ENCODE assay signal across 11 mouse cellular contexts in the genomic region with DNA sequence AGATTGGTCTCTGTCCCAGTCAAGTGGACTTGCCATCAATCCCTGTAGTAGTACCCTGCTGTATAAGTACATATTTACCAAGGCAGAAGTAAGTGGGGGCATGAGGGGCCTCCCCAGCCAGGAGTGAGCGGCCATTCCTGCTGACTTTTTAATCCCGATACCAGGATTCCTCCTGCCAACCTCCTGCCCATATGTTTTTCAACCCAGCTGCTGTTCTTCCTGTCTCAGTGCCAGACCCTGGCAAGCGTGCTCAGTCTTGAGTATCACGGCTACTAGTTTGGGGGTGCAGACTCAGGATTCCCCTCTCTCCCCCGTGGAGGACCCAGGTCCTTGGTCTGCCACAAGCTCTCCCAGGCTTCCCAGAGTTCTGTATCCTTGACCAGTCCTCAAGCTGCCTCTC. TPM values are rescaled to one million over a fixed set of nuclear protein-coding genes. Genes with fewer than 3 reads are reported as not detected.
DNase-seq lines count a peak whose midpoint lies in the region; ATAC-seq and TF ChIP-seq lines count a peak whose summit lies in the region.
"Had no signal": no experiment of that assay in that cellular context is flagged by ENCODE, and none has a peak within 500 bp of the region (broad histone marks: within the 10 kb centered on the region; RNA-seq: fewer than 3 reads in every experiment).

No protein-coding gene starts in this region.

- intact Hi-C loops in gastrocnemius, adult 2 months (cut with DNase I) = no loop called here

- peaks cover 11 to 18% of the 10 kb centered on the region in 2 experiments for H3K4me1 ChIP-seq in ES-E14 (ENCODE audit: control insufficient read depth in 2 of 2, insufficient read depth in 2 of 2, low read length in 2 of 2, poor library complexity in 1 of 2)
- peaks cover 19% of the 10 kb centered on the region for H3K4me1 ChIP-seq in liver, embryonic 11.5 days (replicated peaks; ENCODE audit: control insufficient read depth, insufficient read depth, low read length)

- H3K9me3 ChIP-seq in ES-E14 (ENCODE audit: control insufficient read depth, insufficient read depth, low read depth, low read length) = no peaks in the 10 kb centered on the region
- no peaks in the 10 kb centered on the region for H3K9me3 ChIP-seq in liver, embryonic 11.5 days (ENCODE audit: control insufficient read depth, low read length)

- peak overlapping the region; percentile 78 for H3K4me2 ChIP-seq in liver, embryonic 11.5 days

- peak overlapping the region; percentile 73 for H3K4me3 ChIP-seq in gastrocnemius, adult 2 months
- peak overlapping the region; percentile 7; the same call in 1 of the 2 replicates for H3K4me3 ChIP-seq in layer of hippocampus, adult 2 months
- peak overlapping the region; percentile 24 to 42 for H3K4me3 ChIP-seq in ES-E14 (ENCODE audit: insufficient read depth in 1 of 2, low read depth in 1 of 2, low read length in 2 of 2, poor library complexity in 1 of 2, severe bottlenecking in 1 of 2)
- peak overlapping the region; percentile 28 for H3K4me3 ChIP-seq in liver, embryonic 11.5 days (ENCODE audit: low read depth, low read length)

- peak overlapping the region; percentile 60; the same call in 1 of the 2 replicates for H3K9ac ChIP-seq in ES-E14 (ENCODE audit: insufficient read depth, low read depth, low read length, poor library complexity, severe bottlenecking)
- peak overlapping the region; percentile 46 for H3K9ac ChIP-seq in liver, embryonic 11.5 days (ENCODE audit: low read depth, low read length)

- H3K27ac ChIP-seq in gastrocnemius, adult 2 months = peak overlapping the region; percentile 73
- H3K27ac ChIP-seq in layer of hippocampus, adult 2 months = peak overlapping the region; percentile 7; the same call in 1 of the 2 replicates
- no peak overlapping the region for H3K27ac ChIP-seq in ES-E14 (ENCODE audit: insufficient read depth, low read depth, low read length, poor library complexity, severe bottlenecking)
- peak overlapping the region; percentile 87 for H3K27ac ChIP-seq in liver, embryonic 11.5 days (ENCODE audit: low read depth, low read length)

- in situ Hi-C loops in ES-E14 (cut with MboI; ENCODE audit: low sequenced_read_pairs in 2 of 2, unreplicated experiment in 2 of 2) = no loop called here

- no peaks in the 10 kb centered on the region for H3K27me3 ChIP-seq in liver, embryonic 11.5 days (replicated peaks; ENCODE audit: control insufficient read depth, insufficient read depth, low read length)

- TF ChIP-seq CTCF in gastrocnemius, adult 2 months (IDR thresholded peaks at IDR 0.05) = no peak
- TF ChIP-seq CTCF in layer of hippocampus, adult 2 months (conservative IDR thresholded peaks at IDR 0.05) = no peak

- WGBS in liver, embryonic 11.5 days = 76% methylated on average over 5 of the region's 5 CpGs

- peaks cover 28% of the 10 kb centered on the region for H3K36me3 ChIP-seq in ES-E14 (ENCODE audit: control insufficient read depth, insufficient read depth, low read length, poor library complexity, severe bottlenecking)
- peaks cover 14% of the 10 kb centered on the region; the same call in 1 of the 2 replicates for H3K36me3 ChIP-seq in liver, embryonic 11.5 days (ENCODE audit: control insufficient read depth, insufficient read depth, low read length)

- DNase-seq in gastrocnemius, adult 2 months = peak; percentile 43
- DNase-seq in gastrocnemius, postnatal 25 days = no peak
- no peak for DNase-seq in layer of hippocampus, adult 2 months (ENCODE audit: low spot score in 2 of 2)
- no peak for DNase-seq in layer of hippocampus, adult 18-20 months (ENCODE audit: low spot score in 2 of 2)
- no peak for DNase-seq in ES-E14 (ENCODE audit: low read depth, low spot score)
- no peak for DNase-seq in liver, embryonic 11.5 days (ENCODE audit: low spot score)
- no peak for DNase-seq in B cell, adult 2 months
- no peak for DNase-seq in spleen, postnatal 10 days (ENCODE audit: low spot score in 2 of 2)
- DNase-seq: gastrocnemius, postnatal 14 days; thymus, postnatal 4 days had no signal

- no peak for ATAC-seq in liver, embryonic 11.5 days (replicated peaks; ENCODE audit: low FRiP score)

TF ChIP-seq in ES-E14, 5 proteins besides CTCF, POLR2A, EP300 and RAD21:
- TF ChIP-seq ZNF384 (IDR thresholded peaks at IDR 0.05; ENCODE audit: low read depth, low read length) (no peak), CHD2 (IDR thresholded peaks at IDR 0.05; ENCODE audit: low read depth, low read length) (no peak), MAFK (IDR thresholded peaks at IDR 0.05; ENCODE audit: insufficient read depth, low read depth, low read length) (no peak), HCFC1 (IDR thresholded peaks at IDR 0.05; ENCODE audit: borderline replicate concordance, insufficient read depth, low read length) (no peak), ZC3H11A (IDR thresholded peaks at IDR 0.05; ENCODE audit: borderline replicate concordance, low read depth, low read length) (no peak)

RNA-seq across cellular contexts. Expression of a gene that starts 3.4 kb away (rescaled TPM):
- total RNA-seq in gastrocnemius, adult 2 months (2021) = 1 to 10 TPM; 5.9 to 9.0 TPM
- total RNA-seq in gastrocnemius, postnatal 25 days (2021) = 1 to 10 TPM; 6.0 to 7.9 TPM
- total RNA-seq in layer of hippocampus, adult 2 months (2021) = 1 to 10 TPM; 4.8 to 4.9 TPM
- total RNA-seq in layer of hippocampus, adult 18-20 months (2021) = 1 to 10 TPM; 3.6 to 3.7 TPM
- 37.8 TPM in 2 replicates for total RNA-seq in ES-E14 (2012; rRNA removed)
- 20.6 and 21.1 TPM in 2 replicates for polyA plus RNA-seq in liver, embryonic 11.5 days (2014; fragmentation: Nextera tagmentation; extraction: Ambion mirVana)

RNA-seq across cellular contexts. Expression of a gene that starts 32.6 kb away (rescaled TPM):
- 1 to 10 TPM; 3.8 to 4.6 TPM for total RNA-seq in gastrocnemius, adult 2 months (2021)
- 1 to 10 TPM; 2.4 to 3.5 TPM for total RNA-seq in gastrocnemius, postnatal 25 days (2021)
- total RNA-seq in layer of hippocampus, adult 2 months (2021) = 10 to 100 TPM; 20.9 to 21.7 TPM
- total RNA-seq in layer of hippocampus, adult 18-20 months (2021) = 10 to 100 TPM; 20.5 to 21.1 TPM
- total RNA-seq in ES-E14 (2012; rRNA removed) = 28.8 and 37.8 TPM in 2 replicates
- polyA plus RNA-seq in liver, embryonic 11.5 days (2014; fragmentation: Nextera tagmentation; extraction: Ambion mirVana) = 9.3 and 9.5 TPM in 2 replicates

RNA-seq across cellular contexts. Expression of a gene that starts 35.9 kb away (rescaled TPM):
- not detected for total RNA-seq in gastrocnemius, adult 2 months (2021)
- not detected for total RNA-seq in gastrocnemius, postnatal 25 days (2021)
- not detected for total RNA-seq in layer of hippocampus, adult 2 months (2021)
- total RNA-seq in layer of hippocampus, adult 18-20 months (2021) = not detected
- 0.95 and 1.6 TPM in 2 replicates for total RNA-seq in ES-E14 (2012; rRNA removed)
- polyA plus RNA-seq in liver, embryonic 11.5 days (2014; fragmentation: Nextera tagmentation; extraction: Ambion mirVana) = not detected in 2 replicates
- total RNA-seq: gastrocnemius, postnatal 14 days; megakaryocyte progenitor cell, adult 5-6 weeks had no signal

RNA-seq across cellular contexts. Expression of a gene that starts 47.4 kb away (rescaled TPM):
- 10 to 100 TPM in 1 of 2 experiments, 1 to 10 TPM in 1; 6.1 to 11.2 TPM for total RNA-seq in gastrocnemius, adult 2 months (2021)
- total RNA-seq in gastrocnemius, postnatal 25 days (2021) = 10 to 100 TPM in 1 of 2 experiments, 1 to 10 TPM in 1; 8.6 to 10.8 TPM
- total RNA-seq in layer of hippocampus, adult 2 months (2021) = 10 to 100 TPM; 13.2 to 13.9 TPM
- total RNA-seq in layer of hippocampus, adult 18-20 months (2021) = 10 to 100 TPM; 13.9 to 16.3 TPM
- 140 and 208 TPM in 2 replicates for total RNA-seq in ES-E14 (2012; rRNA removed)
- 57.4 and 59.4 TPM in 2 replicates for polyA plus RNA-seq in liver, embryonic 11.5 days (2014; fragmentation: Nextera tagmentation; extraction: Ambion mirVana)

Comparison
In these comparisons a context has a peak if more than half of its experiments do, and no peak if none do; other contexts are left out.
1. H3K4me3 ChIP-seq: peak in every context shown above with its lines; median percentile 73 in gastrocnemius, adult 2 months; 33 in ES-E14; 28 in liver, embryonic 11.5 days; 7 in layer of hippocampus, adult 2 months.